Mouse (Mus musculus): ENCODE measurements around the gene Unk.

Unk gene

DNA sequence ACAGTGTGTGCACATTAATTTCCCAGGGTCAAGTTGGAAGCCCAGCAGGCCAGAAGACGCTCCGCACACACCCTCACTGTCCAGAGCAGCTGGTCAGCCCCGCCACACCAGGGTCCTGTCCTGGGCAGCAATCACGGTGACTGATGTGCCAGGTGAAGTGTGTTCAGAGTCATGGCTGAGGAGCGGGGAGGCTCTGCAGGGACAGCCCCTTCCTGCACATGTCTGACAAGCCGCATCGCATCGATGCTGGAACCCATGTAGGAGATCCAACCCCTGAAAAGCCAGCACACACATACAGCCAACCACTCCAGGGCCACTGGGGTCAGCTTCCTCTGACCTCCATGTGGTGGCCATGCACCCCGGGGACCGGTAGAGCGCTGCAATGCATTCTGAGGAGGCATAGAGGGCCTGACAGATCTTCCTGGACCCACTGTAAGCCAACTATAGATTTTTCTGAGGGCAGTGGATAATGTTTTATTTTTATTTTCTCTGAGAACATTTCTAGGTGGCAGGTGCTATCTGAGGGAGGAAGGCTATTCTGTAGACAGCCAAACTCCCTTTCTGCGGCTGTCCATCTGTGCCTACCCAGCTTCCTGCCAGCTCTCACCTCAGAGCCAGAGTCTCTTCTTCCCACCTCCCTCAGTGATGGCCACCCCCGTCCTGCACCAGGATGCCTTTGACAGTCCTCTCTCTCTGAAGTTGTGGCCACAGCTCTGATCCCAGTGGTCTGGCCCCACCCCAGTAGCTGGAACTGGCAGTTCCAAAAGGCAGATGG lies 31.7 kb downstream of the Unk start:
- no peak for DNase-seq (ENCODE audit: low spot score in 2 of 2)

DNA sequence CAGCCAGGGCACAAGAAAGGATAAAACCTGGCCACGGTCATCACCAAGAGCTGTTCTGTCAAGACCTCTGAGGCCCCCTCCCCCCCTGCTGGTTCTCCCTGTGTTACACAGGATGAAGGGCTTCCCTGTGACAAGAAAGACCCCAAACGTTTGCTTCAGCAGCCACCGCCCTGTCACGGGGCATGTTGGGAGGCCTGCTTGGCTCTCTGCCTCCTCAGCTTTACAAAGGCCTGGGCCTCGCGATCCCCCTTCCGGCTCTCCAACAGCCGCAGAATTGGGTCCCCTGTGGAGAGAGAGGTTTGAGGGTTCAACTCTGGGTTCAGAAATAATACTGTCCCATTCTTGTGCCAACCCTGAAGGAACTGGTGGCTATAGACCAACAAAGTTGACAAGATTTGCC lies 32.4 kb downstream of the Unk start:
- no peak for DNase-seq (ENCODE audit: low spot score in 2 of 2)

DNA sequence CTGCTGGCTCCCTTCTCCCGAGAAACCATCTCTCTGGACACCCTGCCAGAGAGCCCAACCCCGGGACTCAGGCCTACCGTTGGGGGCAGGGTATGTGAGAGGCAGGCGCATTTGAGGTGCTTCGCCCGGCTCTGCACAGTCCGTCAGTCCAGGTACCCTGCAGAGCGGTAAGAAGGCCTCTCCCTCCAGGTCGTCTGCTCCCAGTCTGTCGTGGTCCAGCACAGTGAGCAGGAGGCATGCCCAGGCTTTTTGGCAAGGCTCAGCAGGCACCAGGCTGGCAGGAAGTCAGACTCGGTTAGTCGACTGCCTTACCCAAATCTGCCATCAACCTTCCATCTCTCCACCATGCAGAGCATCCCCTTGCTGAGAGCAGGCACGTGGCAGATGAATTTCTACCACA lies 33.4 kb downstream of the Unk start:
- DNase-seq (ENCODE audit: low spot score in 2 of 2), result no peak

DNA sequence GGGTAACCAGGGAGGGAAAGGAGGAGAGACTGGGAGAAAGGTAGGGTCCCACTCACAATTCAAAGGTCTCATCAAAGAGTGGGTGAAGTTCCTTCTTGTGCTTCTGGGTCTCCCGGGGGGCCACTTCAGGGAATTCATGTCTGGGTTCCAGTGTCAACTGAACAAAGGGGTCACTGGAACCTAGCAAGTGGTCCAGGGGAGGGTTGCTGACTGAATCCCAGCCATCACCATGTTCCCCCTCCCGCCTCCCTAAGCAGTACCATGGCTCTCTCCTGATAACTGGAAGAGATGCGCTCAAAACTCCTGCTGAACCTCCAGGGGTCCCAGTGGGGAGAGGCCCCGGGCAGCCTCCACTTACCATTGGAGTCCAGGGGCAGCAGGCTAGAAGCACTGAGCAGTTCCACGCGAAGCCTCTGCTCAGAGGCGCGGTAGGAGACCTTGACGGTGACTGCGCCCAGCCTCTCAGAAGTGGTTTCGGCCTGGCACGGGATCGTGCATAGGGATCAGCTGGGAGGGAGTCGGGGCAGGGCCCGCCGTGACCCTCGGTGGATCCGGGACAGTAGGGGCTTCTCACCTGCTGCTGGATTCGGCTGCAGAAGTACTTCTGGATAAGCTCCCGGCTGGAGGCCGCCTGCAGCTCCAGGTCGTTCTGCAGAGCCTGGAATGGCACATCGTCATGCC lies 34.2 kb downstream of the Unk start:
- DNase-seq (ENCODE audit: low spot score in 2 of 2), result no peak

DNA sequence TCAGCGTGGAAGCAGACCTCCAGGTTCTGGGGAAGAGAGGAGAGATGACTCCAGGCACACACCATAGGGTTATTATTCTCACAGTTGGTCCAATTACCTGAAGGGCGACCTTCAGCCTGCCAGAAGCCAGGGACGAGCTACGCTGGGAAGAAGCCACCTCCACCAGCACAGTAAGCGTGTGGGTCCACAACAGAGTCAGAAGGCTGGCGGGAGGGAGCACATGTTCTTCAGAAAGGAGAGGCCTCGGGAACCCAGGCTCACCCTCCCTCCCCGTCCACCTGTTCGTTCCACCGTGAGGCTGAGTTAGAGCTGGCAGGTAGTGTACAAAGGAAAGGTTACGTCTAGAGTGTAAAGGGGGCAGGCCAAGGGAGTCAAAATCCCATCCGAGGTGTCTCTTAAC lies 35.2 kb downstream of the Unk start:
- DNase-seq (ENCODE audit: low spot score in 2 of 2), result no peak

DNA sequence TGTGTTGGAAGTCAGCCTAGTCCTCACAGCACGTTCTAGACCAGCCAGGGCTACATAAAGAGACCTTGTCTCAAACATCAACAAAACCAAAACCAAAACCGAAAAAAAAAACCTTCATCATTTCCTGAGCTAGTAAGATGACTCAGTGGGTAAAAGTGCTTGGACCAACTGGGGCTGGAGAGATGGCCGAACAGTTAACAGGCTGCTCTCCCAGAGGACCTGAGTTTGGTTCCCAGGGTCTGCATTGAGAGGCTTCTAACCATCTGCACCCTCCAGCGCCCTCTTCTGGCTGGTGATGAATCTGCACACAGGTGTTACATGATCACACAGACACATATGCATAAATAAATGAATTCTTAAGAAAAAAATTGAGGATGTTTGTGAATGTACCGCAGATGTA lies 41.4 kb downstream of the Unk start:
- peak in 1 of 2 experiments; percentile 79 for DNase-seq (ENCODE audit: low spot score in 2 of 2)

DNA sequence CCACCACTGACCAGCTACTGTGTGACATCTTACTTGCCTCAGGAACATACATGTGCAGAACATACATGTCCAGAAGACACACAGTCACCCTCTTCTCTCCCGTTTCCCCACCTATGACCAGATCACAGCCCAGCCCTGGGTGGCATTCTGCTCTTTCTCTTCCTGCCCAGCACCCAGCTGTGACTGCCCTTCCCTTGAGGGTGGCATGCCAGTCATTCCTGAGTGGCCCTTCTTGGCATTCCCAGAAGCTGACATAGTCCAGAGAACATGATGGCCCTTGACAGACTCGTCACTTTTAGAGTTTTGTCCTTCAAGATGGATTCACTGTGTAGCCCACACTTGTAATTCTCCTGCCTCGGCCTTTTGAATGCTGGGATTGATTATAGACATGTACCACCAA lies 42.5 kb downstream of the Unk start:
- DNase-seq (ENCODE audit: low spot score in 2 of 2), result no peak

DNA sequence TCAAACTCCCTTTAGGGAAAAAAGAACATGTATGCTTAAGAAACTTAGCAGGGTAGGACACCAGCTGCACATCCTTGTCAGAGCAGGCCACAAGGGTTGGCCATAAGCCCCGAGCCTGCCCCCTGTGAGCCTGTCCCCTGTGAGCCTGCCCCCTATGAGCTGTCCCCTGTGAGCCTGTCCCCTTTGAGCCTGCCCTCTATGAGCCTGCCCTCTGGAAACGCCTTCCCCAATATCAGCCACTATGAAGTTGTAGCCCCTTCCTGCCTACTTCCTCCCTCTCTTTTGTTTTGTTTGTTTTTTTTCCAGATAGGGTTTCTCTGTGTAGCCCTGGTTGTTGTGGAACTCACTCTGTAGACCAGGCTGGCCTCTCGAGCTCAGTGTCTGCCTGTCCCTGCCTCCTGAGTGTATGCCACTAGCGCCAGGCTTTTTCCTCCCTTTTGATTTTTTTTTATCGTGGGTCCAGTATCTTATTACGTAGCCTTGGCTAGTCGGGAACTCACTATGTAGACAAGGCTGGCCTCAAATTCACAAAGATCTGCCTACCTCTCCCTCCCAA lies 44.4 kb downstream of the Unk start:
- DNase-seq (ENCODE audit: low spot score in 2 of 2), result no peak

DNA sequence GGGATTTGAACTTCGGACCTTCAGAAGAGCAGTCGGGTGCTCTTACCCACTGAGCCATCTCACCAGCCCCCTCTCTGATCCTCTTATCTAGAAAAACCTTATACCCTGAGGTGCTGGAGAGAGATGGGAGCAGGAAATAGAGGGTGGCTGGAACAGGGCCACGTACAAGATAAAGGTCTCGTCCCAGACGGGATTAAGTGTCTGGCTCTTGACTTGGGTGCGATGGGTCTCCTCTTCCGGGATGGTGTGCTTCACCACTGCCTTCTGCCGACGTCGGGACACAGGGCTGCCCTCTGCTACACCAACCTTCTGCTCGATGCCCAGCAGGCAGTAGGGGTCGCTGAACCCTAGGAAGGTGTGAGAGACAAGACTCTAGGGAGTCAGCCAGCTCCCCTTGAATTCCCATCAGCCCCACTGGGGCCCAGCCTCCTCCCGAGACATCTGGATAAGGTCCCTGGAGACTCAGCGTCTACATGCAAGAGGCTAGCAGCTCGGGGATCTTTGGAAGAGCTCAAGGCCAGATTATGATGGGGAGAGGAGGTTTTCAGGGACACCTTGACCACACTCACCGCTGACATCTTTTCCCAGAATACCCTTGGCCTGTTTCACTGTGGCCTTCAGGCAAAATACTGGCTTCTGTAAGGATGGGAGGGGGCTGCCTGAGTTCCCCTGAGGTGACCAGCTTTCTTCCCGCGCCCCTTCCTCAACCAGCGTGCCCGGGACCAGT lies 45.6 kb downstream of the Unk start:
- DNase-seq (ENCODE audit: low spot score in 2 of 2), result no peak

DNA sequence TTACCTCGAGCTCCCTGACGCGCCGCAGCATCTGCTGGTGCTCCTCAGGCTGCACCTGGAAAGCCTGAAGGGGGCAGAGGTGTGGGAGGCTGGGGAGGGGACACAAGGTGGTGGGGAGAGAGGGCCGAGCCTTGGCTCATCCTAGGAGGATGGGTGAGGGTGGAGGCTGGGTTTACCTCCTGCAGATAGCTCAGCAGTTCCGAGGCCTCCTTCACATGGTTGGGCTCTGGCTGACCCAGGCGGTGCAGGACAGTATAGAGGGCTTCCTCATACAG lies 46.1 kb downstream of the Unk start:
- no peak for DNase-seq (ENCODE audit: low spot score in 2 of 2)

DNA sequence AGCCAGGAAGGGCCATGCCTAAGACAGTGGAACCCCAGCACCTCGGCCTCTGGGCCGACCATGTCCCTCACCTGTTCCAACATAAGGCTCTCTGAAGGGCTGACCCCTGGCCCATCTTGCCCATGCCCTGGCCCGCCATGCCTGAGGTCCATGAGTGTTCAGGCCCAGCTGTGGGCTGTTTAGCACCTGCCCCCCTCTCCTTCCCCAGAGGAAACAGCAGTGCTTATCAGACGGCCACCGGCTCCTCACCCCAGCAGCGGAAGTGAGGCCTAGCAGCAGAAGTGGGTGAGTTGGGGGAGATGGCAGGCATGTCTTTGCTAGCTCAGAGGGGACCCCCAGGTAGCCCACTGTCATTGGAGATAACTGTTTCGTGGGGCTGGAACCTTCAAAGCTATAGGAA lies 46.7 kb downstream of the Unk start:
- peak; percentile 58 to 69 for DNase-seq (ENCODE audit: low spot score in 2 of 2)

DNA sequence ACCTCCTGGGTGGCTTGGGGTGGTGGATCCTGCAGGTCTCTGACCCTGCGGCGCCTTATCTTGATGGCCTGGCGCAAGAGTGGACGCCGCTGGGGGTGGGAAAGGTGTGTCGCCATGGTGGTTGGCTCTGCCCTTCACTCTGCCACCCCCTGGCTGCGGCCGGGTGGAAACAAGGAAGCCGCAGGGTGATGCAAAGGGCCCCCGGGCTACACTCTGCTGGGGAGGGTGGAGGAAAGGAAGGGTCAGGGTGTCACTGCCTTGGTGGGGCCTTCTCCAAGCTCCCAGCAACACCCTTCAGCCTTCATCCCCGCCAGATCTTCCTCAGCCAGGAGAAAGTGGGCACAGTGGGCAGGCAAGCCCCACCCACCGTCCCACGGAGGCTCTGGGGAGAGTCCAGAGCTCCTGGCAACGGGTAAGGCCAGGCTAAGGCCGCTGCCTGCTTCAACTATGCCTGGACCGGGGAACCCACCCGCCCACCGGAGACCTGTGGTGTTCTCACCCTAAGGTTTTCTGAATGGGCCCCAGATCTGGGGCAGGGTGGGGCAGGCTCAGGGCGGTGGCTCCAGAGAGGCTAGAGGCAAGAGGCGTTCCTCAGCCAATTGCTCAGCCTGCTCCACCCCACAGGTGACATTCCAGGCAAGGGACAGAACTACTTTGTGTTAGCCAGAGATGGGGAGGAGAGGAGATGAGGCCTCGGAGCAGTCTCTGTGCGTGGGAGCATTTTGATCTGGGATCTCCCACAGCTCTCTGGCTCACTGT lies 47.5 kb downstream of the Unk start, which contains the start of gene Unc13d:
Gene Unc13d (minus strand): TSS at position 516 of the 759 bp plus-strand sequence.
- peak; percentile 70 to 79 for DNase-seq (ENCODE audit: low spot score in 2 of 2)

DNA sequence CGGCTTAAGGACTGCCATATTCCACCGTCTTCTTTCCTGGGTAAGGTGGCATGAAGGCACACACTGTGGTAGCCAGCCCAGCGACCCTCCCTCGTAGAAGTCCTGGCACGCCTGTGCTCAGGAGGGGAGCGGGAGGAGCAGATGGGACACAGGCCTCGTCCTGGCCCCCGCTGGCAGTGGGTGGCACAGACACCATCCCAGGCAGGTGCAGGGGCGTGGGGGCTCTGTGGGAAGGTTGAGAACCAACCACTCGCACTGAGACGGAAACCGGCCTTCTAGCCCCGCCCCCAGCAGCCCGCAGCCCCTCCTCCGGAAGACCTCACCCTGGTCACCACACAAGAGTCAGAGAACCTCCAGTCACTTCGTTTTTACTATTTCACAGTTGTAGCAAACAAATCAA lies 48.1 kb downstream of the Unk start:
- DNase-seq (ENCODE audit: low spot score in 2 of 2), result peak; percentile 63 to 87

DNA sequence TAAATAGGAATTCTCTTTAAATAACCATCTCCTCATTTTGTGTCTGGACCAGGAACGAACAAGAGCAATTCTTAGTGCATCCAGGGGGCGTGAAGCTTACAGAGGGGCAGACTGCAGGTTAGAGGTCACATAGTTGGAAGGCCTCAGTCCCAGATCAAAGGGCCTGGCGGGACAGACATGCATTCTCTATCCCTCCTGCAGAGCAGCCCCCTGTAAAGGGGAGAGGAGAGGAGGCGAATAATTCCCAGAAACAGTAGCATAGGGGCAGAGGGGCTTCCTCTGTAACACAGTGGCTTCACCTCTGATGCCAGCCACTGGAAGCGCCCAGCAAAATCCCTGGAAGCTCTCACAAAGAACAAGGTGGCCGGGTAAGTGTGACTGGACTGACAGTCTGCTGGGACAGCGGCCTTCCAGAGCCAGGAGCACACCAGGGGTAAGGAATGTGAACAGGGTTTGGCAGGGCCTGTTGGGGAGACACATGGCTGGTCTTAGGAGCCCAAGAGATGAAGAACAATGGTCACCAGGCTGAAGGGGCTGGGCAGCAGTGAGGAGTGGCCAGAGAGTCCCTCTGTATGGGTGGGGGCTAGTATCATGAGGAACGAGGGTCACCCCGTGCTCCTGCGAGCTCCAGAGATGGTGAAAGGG lies 48.7 kb downstream of the Unk start:
- DNase-seq (ENCODE audit: low spot score in 2 of 2), result no peak

DNA sequence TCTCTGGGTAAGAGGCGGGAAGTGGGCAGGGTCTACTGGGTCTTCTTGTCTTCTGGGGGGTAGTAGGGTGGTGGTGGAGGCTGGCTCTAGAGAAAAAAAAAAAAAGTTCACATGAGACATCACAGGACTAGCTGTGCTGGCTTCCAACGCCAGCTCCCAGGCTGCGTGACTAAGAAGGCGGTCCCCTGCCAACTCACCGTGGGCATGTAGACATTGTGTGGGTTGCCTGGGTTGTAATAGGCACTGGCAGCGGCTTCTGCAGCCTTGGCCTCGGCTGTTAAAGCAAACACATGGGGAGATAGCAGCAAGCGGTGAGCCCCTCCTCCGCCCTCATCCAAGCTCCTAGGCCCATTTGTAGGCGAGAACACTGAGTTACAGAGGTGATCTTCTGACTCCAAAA lies 49.4 kb downstream of the Unk start:
- no peak for DNase-seq (ENCODE audit: low spot score in 2 of 2)

DNA sequence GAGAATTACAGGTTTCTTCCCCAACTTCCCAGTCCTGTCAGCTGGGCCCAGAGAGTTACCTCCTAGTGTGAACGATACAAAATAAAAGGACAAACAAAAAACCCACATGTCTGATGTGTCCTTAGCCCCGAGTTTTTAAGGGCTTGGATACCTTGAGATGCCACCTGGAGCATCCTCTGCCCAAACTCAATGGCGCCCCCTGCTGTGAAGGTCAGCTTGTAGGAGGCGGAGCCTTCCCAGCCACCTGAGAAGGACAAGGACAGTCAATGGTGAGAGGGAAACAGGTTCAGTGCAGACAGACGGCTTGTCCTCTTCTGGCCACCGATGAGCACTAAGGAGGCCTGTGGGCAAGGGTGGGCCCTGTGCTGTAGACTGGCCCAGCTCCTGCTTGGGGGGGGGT lies 51.0 kb downstream of the Unk start:
- peak; percentile 73 to 88 for DNase-seq (ENCODE audit: low spot score in 2 of 2)

DNA sequence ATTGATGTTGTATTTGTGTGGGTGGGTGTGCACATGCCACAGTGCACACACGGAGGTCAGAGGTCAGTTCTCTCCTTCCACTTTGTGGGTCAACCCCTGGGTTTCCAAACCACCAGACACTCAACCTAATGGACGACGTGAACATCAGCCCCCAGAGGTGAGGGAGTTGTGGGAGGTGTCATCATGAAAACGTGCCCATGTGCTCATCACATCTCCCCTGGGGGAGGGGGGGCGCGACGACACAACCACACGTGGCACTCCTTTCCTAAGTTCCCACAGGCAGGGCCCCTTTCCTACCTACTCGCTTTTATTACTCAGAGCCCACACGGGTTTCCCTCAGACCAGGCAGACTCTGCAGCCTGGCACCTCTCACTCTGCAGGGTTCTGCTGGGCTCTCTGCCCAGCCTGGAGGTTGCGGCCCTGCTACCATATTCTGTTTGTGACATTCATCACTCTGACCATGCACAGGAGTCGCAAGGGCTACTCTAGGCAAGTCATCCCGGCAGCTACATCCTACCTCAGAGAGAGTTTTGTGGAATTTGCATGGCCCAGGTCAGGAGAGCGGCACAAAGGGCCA lies 53.1 kb downstream of the Unk start:
- DNase-seq (ENCODE audit: low spot score in 2 of 2), result no peak

DNA sequence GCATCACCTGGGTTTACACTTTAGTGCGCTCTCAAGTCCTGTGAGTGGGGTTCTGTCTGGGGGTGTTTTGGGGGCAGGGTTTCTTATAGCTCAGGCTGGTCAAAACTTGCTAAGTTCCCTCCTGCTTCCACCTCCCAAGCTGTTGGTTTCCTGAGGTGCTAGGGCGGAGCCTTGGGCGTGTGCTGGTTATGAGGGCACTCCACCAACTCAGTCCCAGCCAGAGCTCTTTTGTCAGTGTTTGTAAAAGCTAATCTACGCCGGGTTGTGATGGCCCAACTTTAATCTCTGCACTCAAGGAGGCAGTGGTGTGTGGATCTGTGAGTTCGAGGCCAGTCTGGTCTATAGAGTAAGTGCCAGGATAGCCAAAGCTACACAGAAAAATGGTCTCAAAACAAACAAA lies 54.0 kb downstream of the Unk start:
- no peak for DNase-seq (ENCODE audit: low spot score in 2 of 2)

DNA sequence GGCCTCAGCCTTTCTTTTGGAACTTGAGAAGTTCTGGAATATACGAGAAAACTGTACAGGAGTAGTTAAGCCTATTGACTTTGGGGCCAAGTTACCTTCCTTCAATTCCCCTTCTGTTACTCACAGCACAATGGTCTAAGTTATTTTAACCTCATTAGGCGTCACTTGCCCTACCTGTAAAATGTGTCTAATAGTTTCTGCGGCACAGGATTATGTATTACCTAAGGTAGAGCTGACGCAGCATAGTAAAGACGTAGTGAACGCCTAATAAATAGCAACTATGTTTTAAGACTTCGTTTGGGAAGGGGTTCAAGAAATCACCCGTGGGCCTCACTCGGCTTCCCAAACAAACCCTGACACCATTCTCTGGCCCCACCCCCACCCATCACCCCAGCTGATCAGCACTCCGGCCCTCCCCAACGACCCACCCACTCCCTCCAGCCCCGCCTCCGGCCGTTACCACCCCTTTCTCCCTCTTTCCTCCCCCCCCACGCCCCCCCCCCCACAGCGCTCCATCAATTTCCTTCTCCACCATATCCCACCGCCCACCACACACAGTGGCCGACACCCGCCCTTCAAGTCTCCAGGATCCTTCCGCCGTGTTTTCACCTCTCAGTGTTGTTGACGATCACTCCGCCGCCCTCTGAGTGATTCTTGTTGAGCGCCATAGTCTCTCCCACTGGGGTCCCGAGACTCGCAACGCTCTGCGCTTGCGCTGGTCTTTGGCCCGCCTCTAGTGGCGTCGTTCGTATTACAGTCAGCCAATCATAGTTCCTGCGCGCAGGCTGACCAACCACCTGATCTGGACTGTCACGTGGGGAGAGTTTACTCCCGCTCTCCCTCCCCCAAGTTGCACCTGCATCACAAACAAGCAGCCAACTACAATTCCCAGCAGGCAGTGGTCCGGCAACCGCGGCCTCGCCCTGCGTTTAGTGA lies 56.4 kb downstream of the Unk start, which contains the start of gene Wbp2:
Gene Wbp2 (minus strand): TSS at position 738 of the 936 bp plus-strand sequence.
- peak; percentile 91 to 97 for DNase-seq (ENCODE audit: low spot score in 2 of 2)

All from spleen, postnatal 10 days (tissue).